In genomic region chr3:138273080-138273479, GRCm38 (mm10) we compare ENCODE assay signal across 37 mouse cellular contexts. TPM values are rescaled to one million over a fixed set of nuclear protein-coding genes. Genes with fewer than 3 reads are reported as not detected.
DNase-seq lines count a peak whose midpoint lies in the region; ATAC-seq lines count a peak whose summit lies in the region.
"Had no signal": no experiment of that assay in that cellular context is flagged by ENCODE, and none has a peak within 500 bp of the region (broad histone marks: within the 10 kb centered on the region; RNA-seq: fewer than 3 reads in every experiment).

No protein-coding gene starts in this region.

- DNase-seq in adrenal gland, adult (ENCODE audit: inconsistent age in 2 of 2, low spot score in 1 of 2): peak; percentile 58 to 84
- DNase-seq in adrenal gland, postnatal 10 days: no peak
- peak; percentile 35 for DNase-seq in midbrain, embryonic 11.5 days (ENCODE audit: low spot score, missing footprints)
- peak; percentile 67 for DNase-seq in R1 (ENCODE audit: low read depth, low spot score)
- DNase-seq in cerebellum, postnatal 25 days: no peak
- DNase-seq: cerebellum, adult 11 months; cerebellum, adult 9-10 months; gastrocnemius, postnatal 14 days; heart, adult 11 months; heart, postnatal 36 days; kidney, adult 8-10 months; kidney, postnatal 4 days; liver; lung, adult 2 months; lung, postnatal 10 days; midbrain, embryonic 14.5 days; right cerebral cortex, adult 18-20 months; spleen, adult 18-20 months had no signal

- ATAC-seq in midbrain, embryonic 11.5 days (ENCODE audit: low FRiP score): no peak
- ATAC-seq in midbrain, embryonic 15.5 days (replicated peaks): no peak
- ATAC-seq in granulocyte monocyte progenitor cell, adult 5-6 weeks (replicated peaks; ENCODE audit: poor library complexity, severe bottlenecking): no peak
- ATAC-seq: forebrain, embryonic 14.5 days; intestine, embryonic 16.5 days had no signal

- no peak overlapping the region for H3K9ac ChIP-seq in midbrain, embryonic 11.5 days (ENCODE audit: low read length)
- no peak overlapping the region for H3K9ac ChIP-seq in midbrain, embryonic 15.5 days
- H3K9ac ChIP-seq: hindbrain, embryonic 13.5 days; liver, embryonic 14.5 days; neural tube, embryonic 15.5 days had no signal

- H3K9me3 ChIP-seq in midbrain, embryonic 11.5 days (ENCODE audit: control insufficient read depth, low read length): no peaks in the 10 kb centered on the region
- no peaks in the 10 kb centered on the region for H3K9me3 ChIP-seq in midbrain, embryonic 15.5 days
- H3K9me3 ChIP-seq: heart, embryonic 10.5 days; hindbrain, embryonic 13.5 days; neural tube, embryonic 15.5 days had no signal

- H3K4me3 ChIP-seq in midbrain, embryonic 11.5 days (ENCODE audit: low read depth, low read length): no peak overlapping the region
- no peak overlapping the region for H3K4me3 ChIP-seq in midbrain, embryonic 15.5 days
- H3K4me3 ChIP-seq: heart, embryonic 10.5 days; hindbrain, embryonic 13.5 days; neural tube, embryonic 15.5 days had no signal

- H3K36me3 ChIP-seq in midbrain, embryonic 11.5 days (ENCODE audit: control insufficient read depth, insufficient read depth, low read length): no peaks in the 10 kb centered on the region
- no peaks in the 10 kb centered on the region for H3K36me3 ChIP-seq in midbrain, embryonic 15.5 days (replicated peaks)
- H3K36me3 ChIP-seq: heart, embryonic 10.5 days; hindbrain, embryonic 13.5 days; neural tube, embryonic 15.5 days had no signal

- no peak overlapping the region for H3K4me2 ChIP-seq in midbrain, embryonic 11.5 days
- H3K4me2 ChIP-seq in midbrain, embryonic 15.5 days: no peak overlapping the region
- H3K4me2 ChIP-seq: hindbrain, embryonic 13.5 days; neural tube, embryonic 15.5 days had no signal

- no peak overlapping the region for H3K27ac ChIP-seq in midbrain, embryonic 11.5 days (ENCODE audit: low read depth, low read length)
- H3K27ac ChIP-seq in midbrain, embryonic 15.5 days: no peak overlapping the region
- H3K27ac ChIP-seq: heart, embryonic 10.5 days; hindbrain, embryonic 13.5 days; kidney, postnatal 0 days; liver, embryonic 14.5 days; macrophage; neural tube, embryonic 15.5 days; stomach, postnatal 0 days had no signal

- WGBS in midbrain, embryonic 11.5 days: 91% methylated on average over 7 of the region's 7 CpGs
- WGBS in midbrain, embryonic 15.5 days: 89% methylated on average over 7 of the region's 7 CpGs

- no peaks in the 10 kb centered on the region for H3K27me3 ChIP-seq in midbrain, embryonic 11.5 days (ENCODE audit: control insufficient read depth, insufficient read depth, low read length)
- no peaks in the 10 kb centered on the region for H3K27me3 ChIP-seq in midbrain, embryonic 15.5 days (replicated peaks)
- H3K27me3 ChIP-seq: hindbrain, embryonic 13.5 days; neural tube, embryonic 15.5 days had no signal

- H3K4me1 ChIP-seq in midbrain, embryonic 11.5 days (ENCODE audit: control insufficient read depth, insufficient read depth, low read length): no peaks in the 10 kb centered on the region
- H3K4me1 ChIP-seq in midbrain, embryonic 15.5 days: no peaks in the 10 kb centered on the region
- H3K4me1 ChIP-seq: hindbrain, embryonic 13.5 days; neural tube, embryonic 15.5 days had no signal

RNA-seq across cellular contexts. Expression of gene Adh1, which starts 12.3 kb away (rescaled TPM):
- 1,000 to 10,000 TPM; 2,760 to 3,266 TPM for total RNA-seq in adrenal gland, postnatal 10 days (2021)
- 0.23 and 0.48 TPM in 2 replicates for polyA plus RNA-seq in midbrain, embryonic 11.5 days (2014; fragmentation: Nextera tagmentation; extraction: Ambion mirVana)
- polyA plus RNA-seq in midbrain, embryonic 15.5 days (2015; fragmentation: Nextera tagmentation; extraction: Ambion mirVana): 1.1 TPM in 2 replicates
- not detected in 2 replicates for total RNA-seq in granulocyte monocyte progenitor cell, adult 5-6 weeks (2014; fragmentation: Nextera tagmentation)
- not detected in 2 replicates for total RNA-seq in granulocyte monocyte progenitor cell, adult 5-6 weeks (2017)
- total RNA-seq: common myeloid progenitor, adult 5-6 weeks; megakaryocyte-erythroid progenitor cell, adult 5-6 weeks had no signal
- polyA plus RNA-seq: macrophage had no signal

RNA-seq across cellular contexts. Expression of gene Adh6a, which starts 40.0 kb away (rescaled TPM):
- under 1 TPM in 1 of 2 experiments, not detected in 1; 0.21 TPM for total RNA-seq in adrenal gland, postnatal 10 days (2021)
- not detected in 2 replicates for polyA plus RNA-seq in midbrain, embryonic 11.5 days (2014; fragmentation: Nextera tagmentation; extraction: Ambion mirVana)
- 0.13 TPM in 1 of 2 replicates, not detected in the other for polyA plus RNA-seq in midbrain, embryonic 15.5 days (2015; fragmentation: Nextera tagmentation; extraction: Ambion mirVana)
- total RNA-seq in granulocyte monocyte progenitor cell, adult 5-6 weeks (2014; fragmentation: Nextera tagmentation): not detected in 2 replicates
- total RNA-seq in granulocyte monocyte progenitor cell, adult 5-6 weeks (2017): not detected in 2 replicates
- total RNA-seq: common myeloid progenitor, adult 5-6 weeks; gastrocnemius, postnatal 14 days; heart, postnatal 36 days; layer of hippocampus, adult 8-10 months; layer of hippocampus, postnatal 25 days; left cerebral cortex, adult 8-10 months; left cerebral cortex, postnatal 36 days; megakaryocyte-erythroid progenitor cell, adult 5-6 weeks; MEL had no signal
- polyA plus RNA-seq: forebrain, embryonic 14.5 days; heart, embryonic 10.5 days; heart, embryonic 16.5 days; hindbrain, embryonic 13.5 days; liver, embryonic 14.5 days; macrophage; midbrain, embryonic 14.5 days had no signal

RNA-seq across cellular contexts. Expression of gene Adh7, which starts 55.5 kb away (rescaled TPM):
- total RNA-seq in adrenal gland, postnatal 10 days (2021): 10 to 100 TPM; 10.8 to 23.5 TPM
- polyA plus RNA-seq in midbrain, embryonic 11.5 days (2014; fragmentation: Nextera tagmentation; extraction: Ambion mirVana): 0.11 and 0.16 TPM in 2 replicates
- 1.2 and 1.4 TPM in 2 replicates for polyA plus RNA-seq in midbrain, embryonic 15.5 days (2015; fragmentation: Nextera tagmentation; extraction: Ambion mirVana)
- not detected in 2 replicates for total RNA-seq in granulocyte monocyte progenitor cell, adult 5-6 weeks (2014; fragmentation: Nextera tagmentation)
- not detected in 2 replicates for total RNA-seq in granulocyte monocyte progenitor cell, adult 5-6 weeks (2017)
- total RNA-seq: common myeloid progenitor, adult 5-6 weeks; megakaryocyte-erythroid progenitor cell, adult 5-6 weeks; MEL had no signal
- polyA plus RNA-seq: macrophage had no signal

Comparison
In these comparisons a context has a peak if more than half of its experiments do, and no peak if none do; other contexts are left out.
1. DNase-seq: peak in adrenal gland, adult (2 of 2), midbrain, embryonic 11.5 days (single experiment) and R1 (single experiment); none in adrenal gland, postnatal 10 days (single experiment) and cerebellum, postnatal 25 days (0 of 2).
2. RNA of gene Adh1, which starts 12.3 kb away (total RNA-seq): 2,760 to 3,266 TPM in adrenal gland, postnatal 10 days; not detected in granulocyte monocyte progenitor cell, adult 5-6 weeks; every median in the first group is over 1,000 times any median in the second.
3. RNA of gene Adh7, which starts 55.5 kb away (total RNA-seq): 10.8 to 23.5 TPM in adrenal gland, postnatal 10 days; not detected in granulocyte monocyte progenitor cell, adult 5-6 weeks; every median in the first group is over 10 times any median in the second.